Mouse (Mus musculus): ENCODE results near the gene Eml1. TPM values are rescaled to one million over a fixed set of nuclear protein-coding genes. Genes with fewer than 3 reads are reported as not detected.

Gene Eml1
- polyA plus RNA-seq, 1 experiment = 9.5 TPM

GRCm38 (mm10) chr12:108374689-108375088, 3.9 kb downstream of the Eml1 start:
- H3K27me3 ChIP-seq (ENCODE audit: control insufficient read depth, insufficient read depth, low read length, poor library complexity, severe bottlenecking) = no peaks in the 10 kb centered on the region
- H3K9me3 ChIP-seq (replicated peaks; ENCODE audit: control insufficient read depth, insufficient read depth, low read length, poor library complexity, severe bottlenecking) = no peaks in the 10 kb centered on the region
- no peak overlapping the region for H3K27ac ChIP-seq (ENCODE audit: insufficient read depth, low read length)
- H3K9ac ChIP-seq (ENCODE audit: low read depth, poor library complexity, severe bottlenecking) = no peak overlapping the region
- H3K4me3 ChIP-seq (ENCODE audit: low read depth, low read length) = no peak overlapping the region
- no peaks in the 10 kb centered on the region for H3K4me1 ChIP-seq (ENCODE audit: control insufficient read depth, insufficient read depth, low read length)
- no peak for TF ChIP-seq POLR2A (IDR thresholded peaks at IDR 0.05; ENCODE audit: insufficient read depth, low read length)
- no peak for TF ChIP-seq EP300 (IDR thresholded peaks at IDR 0.05; ENCODE audit: insufficient read depth, low read depth, low read length)
- no peak for TF ChIP-seq CTCF (IDR thresholded peaks at IDR 0.05; ENCODE audit: low read depth, low read length)
- H3K36me3 ChIP-seq (ENCODE audit: control insufficient read depth, insufficient read depth, low read length, poor library complexity, severe bottlenecking) = no peaks in the 10 kb centered on the region

- H3K27ac ChIP-seq (ENCODE audit: insufficient read depth, low read length) = no peak overlapping the region
- no peaks in the 10 kb centered on the region for H3K4me1 ChIP-seq (ENCODE audit: control insufficient read depth, insufficient read depth, low read length)
- no peaks in the 10 kb centered on the region for H3K27me3 ChIP-seq (ENCODE audit: control insufficient read depth, insufficient read depth, low read length, poor library complexity, severe bottlenecking)
- H3K4me3 ChIP-seq (ENCODE audit: low read depth, low read length) = no peak overlapping the region
- no peaks in the 10 kb centered on the region for H3K36me3 ChIP-seq (ENCODE audit: control insufficient read depth, insufficient read depth, low read length, poor library complexity, severe bottlenecking)
- no peaks in the 10 kb centered on the region for H3K9me3 ChIP-seq (replicated peaks; ENCODE audit: control insufficient read depth, insufficient read depth, low read length, poor library complexity, severe bottlenecking)
- no peak for TF ChIP-seq POLR2A (IDR thresholded peaks at IDR 0.05; ENCODE audit: insufficient read depth, low read length)
- no peak for TF ChIP-seq EP300 (IDR thresholded peaks at IDR 0.05; ENCODE audit: insufficient read depth, low read depth, low read length)
- TF ChIP-seq CTCF (IDR thresholded peaks at IDR 0.05; ENCODE audit: low read depth, low read length) = no peak
- no peak overlapping the region for H3K9ac ChIP-seq (ENCODE audit: low read depth, poor library complexity, severe bottlenecking)
These were observed 7.8 kb downstream of the Eml1 start for GRCm38 (mm10) chr12:108378379-108379133.

- TF ChIP-seq CTCF (IDR thresholded peaks at IDR 0.05; ENCODE audit: low read depth, low read length) (no peak), POLR2A (IDR thresholded peaks at IDR 0.05; ENCODE audit: insufficient read depth, low read length) (no peak), EP300 (IDR thresholded peaks at IDR 0.05; ENCODE audit: insufficient read depth, low read depth, low read length) (no peak)
- Histone ChIP-seq H3K36me3 (ENCODE audit: control insufficient read depth, insufficient read depth, low read length, poor library complexity, severe bottlenecking) (no peaks in the 10 kb centered on the region), H3K9me3 (replicated peaks; ENCODE audit: control insufficient read depth, insufficient read depth, low read length, poor library complexity, severe bottlenecking) (no peaks in the 10 kb centered on the region), H3K27ac (ENCODE audit: insufficient read depth, low read length) (no peak overlapping the region), H3K4me1 (ENCODE audit: control insufficient read depth, insufficient read depth, low read length) (no peaks in the 10 kb centered on the region), H3K27me3 (ENCODE audit: control insufficient read depth, insufficient read depth, low read length, poor library complexity, severe bottlenecking) (no peaks in the 10 kb centered on the region), H3K9ac (ENCODE audit: low read depth, poor library complexity, severe bottlenecking) (no peak overlapping the region), H3K4me3 (ENCODE audit: low read depth, low read length) (no peak overlapping the region)
These were observed 15.9 kb downstream of the Eml1 start for GRCm38 (mm10) chr12:108386476-108387232.

GRCm38 (mm10) chr12:108389718-108390117, 19.0 kb downstream of the Eml1 start:
- Histone ChIP-seq H3K27me3 (ENCODE audit: control insufficient read depth, insufficient read depth, low read length, poor library complexity, severe bottlenecking) (no peaks in the 10 kb centered on the region), H3K27ac (ENCODE audit: insufficient read depth, low read length) (no peak overlapping the region), H3K4me3 (ENCODE audit: low read depth, low read length) (no peak overlapping the region), H3K9me3 (replicated peaks; ENCODE audit: control insufficient read depth, insufficient read depth, low read length, poor library complexity, severe bottlenecking) (no peaks in the 10 kb centered on the region), H3K4me1 (ENCODE audit: control insufficient read depth, insufficient read depth, low read length) (no peaks in the 10 kb centered on the region), H3K9ac (ENCODE audit: low read depth, poor library complexity, severe bottlenecking) (no peak overlapping the region), H3K36me3 (ENCODE audit: control insufficient read depth, insufficient read depth, low read length, poor library complexity, severe bottlenecking) (no peaks in the 10 kb centered on the region)
- TF ChIP-seq CTCF (IDR thresholded peaks at IDR 0.05; ENCODE audit: low read depth, low read length) (no peak), EP300 (IDR thresholded peaks at IDR 0.05; ENCODE audit: insufficient read depth, low read depth, low read length) (no peak), POLR2A (IDR thresholded peaks at IDR 0.05; ENCODE audit: insufficient read depth, low read length) (no peak)

- Histone ChIP-seq H3K27me3 (ENCODE audit: control insufficient read depth, insufficient read depth, low read length, poor library complexity, severe bottlenecking) (no peaks in the 10 kb centered on the region), H3K27ac (ENCODE audit: insufficient read depth, low read length) (no peak overlapping the region), H3K4me1 (ENCODE audit: control insufficient read depth, insufficient read depth, low read length) (no peaks in the 10 kb centered on the region), H3K9ac (ENCODE audit: low read depth, poor library complexity, severe bottlenecking) (no peak overlapping the region), H3K9me3 (replicated peaks; ENCODE audit: control insufficient read depth, insufficient read depth, low read length, poor library complexity, severe bottlenecking) (no peaks in the 10 kb centered on the region), H3K4me3 (ENCODE audit: low read depth, low read length) (no peak overlapping the region), H3K36me3 (ENCODE audit: control insufficient read depth, insufficient read depth, low read length, poor library complexity, severe bottlenecking) (no peaks in the 10 kb centered on the region)
- TF ChIP-seq CTCF (IDR thresholded peaks at IDR 0.05; ENCODE audit: low read depth, low read length) (no peak), EP300 (IDR thresholded peaks at IDR 0.05; ENCODE audit: insufficient read depth, low read depth, low read length) (no peak), POLR2A (IDR thresholded peaks at IDR 0.05; ENCODE audit: insufficient read depth, low read length) (no peak)
These were observed 21.7 kb downstream of the Eml1 start for GRCm38 (mm10) chr12:108392254-108393044.

Data from ES-Bruce4 (cell line).